Mouse (Mus musculus) kidney, adult 11 months (tissue): Measurements from ENCODE around the gene Setd1a.
"Not testable (repeated sequence)": the region's sequence is repeated elsewhere in the genome, so short reads cannot be mapped to it uniquely, and the experiment has no call there.

Source experiments
- DNase-seq: peaks from one replicate; pipeline ENCODE4 v3.0.0; 2022

Gene Setd1a

GRCm38 (mm10) chr7:127837878-127838277 lies 61.4 kb downstream of the Setd1a start:
- not testable (repeated sequence) for DNase-seq

GRCm38 (mm10) chr7:127840031-127840430 lies 63.6 kb downstream of the Setd1a start:
- DNase-seq: not testable (repeated sequence)

- no peak for DNase-seq
These were observed 64.4 kb downstream of the Setd1a start for GRCm38 (mm10) chr7:127840886-127841285.

- peak; percentile 93 for DNase-seq
These were observed 65.0 kb downstream of the Setd1a start for GRCm38 (mm10) chr7:127841340-127842000.

GRCm38 (mm10) chr7:127842001-127842718 lies 65.7 kb downstream of the Setd1a start:
- DNase-seq: peak; percentile 87
